Mouse (Mus musculus) embryo, embryonic 10 days (tissue): ENCODE measurements around the gene Olfr1447.

Source experiments
- DNase-seq: peaks from one replicate; pipeline ENCODE4 v3.0.0-alpha.2; 2015; ENCODE audit warnings: low spot score

Gene Olfr1447

DNA sequence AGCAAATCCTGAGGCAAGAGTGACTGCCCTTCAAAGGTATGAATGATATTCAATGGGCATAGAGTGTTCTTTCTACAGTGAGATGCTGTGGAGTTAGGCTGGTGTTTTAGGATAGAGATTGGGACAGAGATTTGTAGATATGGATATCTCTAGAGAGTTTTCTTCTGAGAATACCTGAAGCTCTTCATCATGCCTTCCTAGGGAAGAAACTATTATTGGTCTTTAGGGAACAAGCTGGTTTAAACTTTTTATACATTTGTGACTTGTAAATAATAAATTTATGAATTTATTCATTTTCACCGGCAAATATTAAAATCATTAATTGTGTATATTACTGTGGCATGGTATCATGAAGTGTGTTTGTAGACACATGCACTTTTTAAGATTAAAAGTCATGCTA, at the start of gene Olfr1447:
Gene Olfr1447, minus strand, starts transcription at position 101 of the 400 bp plus-strand sequence.
- no peak for DNase-seq

DNA sequence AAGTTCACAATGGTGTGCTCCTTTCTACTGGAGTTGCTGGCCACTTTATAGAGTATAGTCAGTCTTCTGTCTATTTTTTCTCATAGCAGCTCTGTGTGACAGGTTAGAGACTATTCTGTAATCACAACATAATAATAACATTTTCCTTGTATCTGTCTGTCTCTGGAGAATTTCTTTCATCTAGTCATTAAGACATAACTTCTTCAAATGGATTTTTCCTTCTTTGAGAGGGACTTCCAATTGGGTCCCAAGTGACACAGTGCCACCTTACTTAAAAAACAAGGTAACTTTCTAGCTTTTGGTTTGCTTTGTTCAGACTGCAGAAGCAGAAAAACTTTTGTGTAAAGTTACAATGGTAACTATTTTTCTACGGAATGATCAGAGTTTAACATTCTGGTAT, 46.4 kb upstream of the Olfr1447 start, which contains the start of gene Olfr1450:
Gene Olfr1450, plus strand, starts transcription at position 301 of the 400 bp plus-strand sequence.
- no peak for DNase-seq

DNA sequence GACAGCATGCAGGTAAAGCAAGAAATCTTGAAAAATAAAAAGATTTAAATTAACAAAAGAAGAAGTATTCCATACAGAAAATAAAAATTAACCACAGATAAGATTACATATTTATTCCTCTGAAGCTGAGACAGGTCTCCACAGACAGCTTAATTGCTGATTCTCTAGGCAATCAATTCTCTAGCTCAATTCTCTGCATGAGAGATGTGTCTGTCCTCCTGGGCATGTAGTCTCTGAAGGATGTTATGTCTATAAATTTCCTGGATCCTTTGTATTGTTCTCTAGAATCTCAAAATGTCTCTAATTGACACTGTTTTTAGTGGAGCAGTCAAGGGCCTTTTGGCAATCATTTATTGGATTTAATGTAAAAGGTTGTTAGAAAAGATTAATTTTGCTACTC, 27.0 kb upstream of the Olfr1447 start, which contains the start of gene Olfr1449:
Gene Olfr1449, plus strand, starts transcription at position 301 of the 400 bp plus-strand sequence.
- DNase-seq, result no peak

DNA sequence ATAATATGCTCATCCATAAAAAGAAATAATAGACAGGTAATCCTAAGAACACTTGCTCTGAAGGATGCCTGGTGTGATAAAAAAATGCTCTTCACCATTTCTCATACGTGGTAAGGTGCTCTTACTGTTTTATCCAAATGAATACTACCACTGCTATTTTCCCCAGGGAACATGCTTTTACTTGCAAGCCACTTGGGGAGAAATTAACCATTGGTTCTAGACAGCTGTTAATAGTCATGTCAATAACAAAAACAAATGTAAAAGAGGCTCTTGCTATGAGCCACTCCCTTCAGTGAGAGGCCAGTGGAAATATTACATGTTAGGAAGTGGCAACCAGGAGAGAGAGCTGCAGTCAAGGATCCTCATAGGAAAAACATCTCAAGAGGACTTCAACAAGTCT, 20.8 kb upstream of the Olfr1447 start, which contains the start of gene Olfr1448:
Gene Olfr1448, minus strand, starts transcription at position 101 of the 400 bp plus-strand sequence.
- no peak for DNase-seq

DNA sequence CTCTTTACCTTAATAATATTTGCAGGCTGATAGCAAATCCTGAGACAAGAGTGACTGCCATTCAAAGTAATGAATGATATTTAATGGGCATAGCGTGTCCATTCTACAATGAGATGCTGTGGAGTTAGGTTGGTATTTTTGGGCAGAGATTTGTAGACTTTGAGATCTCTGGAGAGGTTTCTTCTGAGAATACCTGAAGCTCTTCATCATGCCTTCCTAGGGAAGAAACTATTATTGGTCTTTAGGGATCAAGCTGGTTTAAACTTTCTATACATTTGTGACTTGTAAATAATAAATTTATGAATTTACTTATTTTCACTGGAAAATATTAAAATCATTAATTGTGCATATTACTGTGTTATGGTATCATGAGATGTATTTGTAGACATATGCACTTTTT, 10.1 kb downstream of the Olfr1447 start, which contains the start of gene Olfr1446:
Gene Olfr1446, minus strand, starts transcription at position 101 of the 400 bp plus-strand sequence.
- DNase-seq, result no peak

DNA sequence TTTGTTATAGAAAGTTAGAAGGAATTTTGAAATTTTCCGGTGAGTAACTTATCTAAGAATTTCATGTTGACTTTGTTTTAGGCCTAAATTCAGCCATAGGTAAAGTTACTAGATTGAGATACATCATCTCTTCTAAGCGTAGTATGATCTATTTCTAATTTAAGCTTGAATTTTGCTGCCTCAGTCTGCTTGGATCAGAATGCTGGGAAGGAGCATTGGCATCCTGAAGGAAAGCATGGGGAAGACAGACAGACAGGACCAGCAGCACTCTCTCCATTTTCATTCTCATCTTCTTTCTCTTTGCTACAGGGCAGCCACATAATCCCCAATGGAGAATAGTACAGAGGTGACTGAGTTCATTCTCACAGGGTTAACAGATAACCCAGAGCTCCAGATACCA, 20.0 kb downstream of the Olfr1447 start, which contains the start of gene Olfr1445:
Gene Olfr1445, plus strand, starts transcription at position 301 of the 400 bp plus-strand sequence.
- no peak for DNase-seq

DNA sequence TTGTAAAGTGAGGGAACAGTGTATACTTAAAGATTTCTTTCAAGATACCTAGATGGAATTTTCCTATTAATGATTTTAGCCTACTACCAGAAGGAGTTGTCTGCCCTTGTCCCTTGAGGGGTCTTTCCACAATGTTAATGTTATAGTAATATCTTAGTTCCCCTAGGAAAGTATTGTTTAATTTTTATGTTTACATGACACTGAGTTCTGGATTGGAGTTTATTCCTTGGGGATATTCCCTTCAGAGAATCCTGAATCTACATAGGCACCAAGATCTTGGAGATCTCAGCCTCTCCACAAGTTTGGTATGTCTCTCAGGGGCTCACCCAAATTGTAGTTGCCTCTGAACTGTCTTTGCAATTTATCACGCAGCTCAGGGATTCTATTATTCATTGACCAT, 46.6 kb downstream of the Olfr1447 start, which contains the start of gene Olfr1444:
Gene Olfr1444, plus strand, starts transcription at position 301 of the 400 bp plus-strand sequence.
- DNase-seq, result no peak
